Mouse (Mus musculus) MEL (cell line): ENCODE results near the gene Hic1. TPM values are rescaled to one million over a fixed set of nuclear protein-coding genes. Genes with fewer than 3 reads are reported as not detected.

ENCODE experiments used
- DNase-seq: peaks from one replicate; pipeline ENCODE4 v3.0.0; 2011; ENCODE audit warnings: low read depth, low spot score
- H3K27ac ChIP-seq: 2 replicates; pipeline ENCODE4 v1.5.1; 2012; ENCODE audit warnings: low read depth, mild to moderate bottlenecking, control low read depth, low read length, moderate library complexity; ENCODE audit not compliant: control insufficient read depth
- H3K27me3 ChIP-seq, 2 experiments: fragments of 150-350 bp in 1 of 2; sonication (generic) in 1 of 2; 2 replicates each; pipeline ENCODE4 v1.6.1; 2012; ENCODE audit warnings: low read length in 2 of 2, mild to moderate bottlenecking in 2 of 2, improper control_type of control experiment in 1 of 2, moderate library complexity in 1 of 2; ENCODE audit not compliant: insufficient read depth in 2 of 2, control insufficient read depth in 1 of 2
- H3K36me3 ChIP-seq, 2 experiments: 2 replicates each; pipeline ENCODE4 v1.6.1; 2012 to 2014; ENCODE audit warnings: low read length in 2 of 2, improper control_type of control experiment in 1 of 2, inconsistent platforms in 1 of 2, mild to moderate bottlenecking in 1 of 2; ENCODE audit not compliant: insufficient read depth in 2 of 2, control insufficient read depth in 1 of 2
- H3K4me1 ChIP-seq, 2 experiments: fragments of 150-350 bp in 1 of 2; sonication (generic) in 1 of 2; 2 replicates each; pipeline ENCODE4 v1.6.1; 2012; ENCODE audit warnings: low read length in 2 of 2, improper control_type of control experiment in 1 of 2, mild to moderate bottlenecking in 1 of 2; ENCODE audit not compliant: insufficient read depth in 2 of 2, control insufficient read depth in 1 of 2
- H3K4me3 ChIP-seq, 2 experiments: fragments of 150-350 bp in 1 of 2; sonication (generic) in 1 of 2; 2 replicates each; pipeline ENCODE4 v1.5.1; 2012; ENCODE audit warnings: low read depth in 2 of 2, low read length in 2 of 2, mild to moderate bottlenecking in 2 of 2, moderate library complexity in 2 of 2, control low read depth in 1 of 2, improper control_type of control experiment in 1 of 2; ENCODE audit not compliant: control insufficient read depth in 1 of 2, insufficient read depth in 1 of 2
- H3K79me2 ChIP-seq: 2 replicates; pipeline ENCODE4 v1.6.1; 2012; ENCODE audit warnings: mild to moderate bottlenecking, low read length, moderate library complexity; ENCODE audit not compliant: control insufficient read depth, poor library complexity, insufficient read depth
- H3K9ac ChIP-seq: 2 replicates; pipeline ENCODE4 v1.6.1; 2012; ENCODE audit warnings: low read depth, mild to moderate bottlenecking, control low read depth, low read length, moderate library complexity; ENCODE audit not compliant: control insufficient read depth, poor library complexity, severe bottlenecking
- H3K9me3 ChIP-seq: fragments of 150-350 bp; sonication (generic); replicated peaks from 2 replicates; pipeline ENCODE4 v1.6.1; 2012; ENCODE audit warnings: mild to moderate bottlenecking, low read length, improper control_type of control experiment, moderate library complexity; ENCODE audit not compliant: insufficient read depth
- CHD1 ChIP-seq: IDR thresholded peaks from 2 replicates; pipeline ENCODE4 v1.6.1; 2012; ENCODE audit warnings: low read depth, mild to moderate bottlenecking, inconsistent platforms, low read length, improper control_type of control experiment
- E2F4 ChIP-seq: IDR thresholded peaks from 2 replicates; pipeline ENCODE4 v1.6.1; 2011; ENCODE audit warnings: low read depth, low read length, improper control_type of control experiment, borderline replicate concordance
- EP300 ChIP-seq, 2 experiments: IDR thresholded peaks; 2 replicates each; pipeline ENCODE4 v1.6.1; 2011; ENCODE audit warnings: improper control_type of control experiment in 2 of 2, low read length in 2 of 2, low read depth in 1 of 2, mild to moderate bottlenecking in 1 of 2
- GATA1 ChIP-seq: IDR thresholded peaks from 2 replicates; pipeline ENCODE4 v1.6.1; 2011; ENCODE audit warnings: low read depth, low read length, improper control_type of control experiment
- HCFC1 ChIP-seq: IDR thresholded peaks from 2 replicates; pipeline ENCODE4 v1.6.1; 2012; ENCODE audit warnings: low read depth, mild to moderate bottlenecking, inconsistent platforms, low read length, improper control_type of control experiment, moderate library complexity
- JUND ChIP-seq: IDR thresholded peaks from 2 replicates; pipeline ENCODE4 v1.6.1; 2011; ENCODE audit warnings: low read depth, mild to moderate bottlenecking, improper control_type of control experiment, low read length
- MAX ChIP-seq: IDR thresholded peaks from 2 replicates; pipeline ENCODE4 v1.6.1; 2011; ENCODE audit warnings: low read length, improper control_type of control experiment
- MAZ ChIP-seq: IDR thresholded peaks from 2 replicates; pipeline ENCODE4 v1.6.1; 2012; ENCODE audit warnings: low read depth, mild to moderate bottlenecking, inconsistent platforms, low read length, improper control_type of control experiment
- MEF2A ChIP-seq: IDR thresholded peaks from 2 replicates; pipeline ENCODE4 v1.6.1; 2014; ENCODE audit warnings: low read depth, mild to moderate bottlenecking, inconsistent platforms, low read length, improper control_type of control experiment; ENCODE audit not compliant: poor library complexity, insufficient replicate concordance, severe bottlenecking; ENCODE audit errors: extremely low read depth
- MYB ChIP-seq: IDR thresholded peaks from 2 replicates; pipeline ENCODE4 v1.6.1; 2011; ENCODE audit warnings: mild to moderate bottlenecking, low read depth, low read length, improper control_type of control experiment
- NRF1 ChIP-seq: IDR thresholded peaks from 2 replicates; pipeline ENCODE4 v1.6.1; 2014; ENCODE audit warnings: low read depth, mild to moderate bottlenecking, inconsistent platforms, low read length, improper control_type of control experiment, moderate library complexity; ENCODE audit not compliant: poor library complexity, insufficient read depth, severe bottlenecking
- POLR2A ChIP-seq, 2 experiments: IDR thresholded peaks; 2 replicates each; pipeline ENCODE4 v1.6.1; 2011 to 2012; ENCODE audit warnings: low read length in 2 of 2, mild to moderate bottlenecking in 2 of 2, control low read depth in 1 of 2, improper control_type of control experiment in 1 of 2, low read depth in 1 of 2, moderate library complexity in 1 of 2; ENCODE audit not compliant: control insufficient read depth in 1 of 2, insufficient read depth in 1 of 2, poor library complexity in 1 of 2
- RAD21 ChIP-seq: IDR thresholded peaks from 2 replicates; pipeline ENCODE4 v1.6.1; 2011; ENCODE audit warnings: mild to moderate bottlenecking, low read depth, low read length, improper control_type of control experiment
- RCOR1 ChIP-seq: IDR thresholded peaks from 2 replicates; pipeline ENCODE4 v1.6.1; 2012; ENCODE audit warnings: low read depth, mild to moderate bottlenecking, inconsistent platforms, low read length, improper control_type of control experiment
- SIN3A ChIP-seq: IDR thresholded peaks from 2 replicates; pipeline ENCODE4 v1.6.1; 2012; ENCODE audit warnings: low read length, improper control_type of control experiment, inconsistent platforms
- TBP ChIP-seq: IDR thresholded peaks from 2 replicates; pipeline ENCODE4 v1.8.0; 2011; ENCODE audit warnings: low read depth, low read length, improper control_type of control experiment
- TCF12 ChIP-seq: IDR thresholded peaks from 2 replicates; pipeline ENCODE4 v1.6.1; 2014; ENCODE audit warnings: low read depth, mild to moderate bottlenecking, inconsistent platforms, low read length, improper control_type of control experiment, moderate library complexity
- UBTF ChIP-seq: IDR thresholded peaks from 2 replicates; pipeline ENCODE4 v1.6.1; 2012; ENCODE audit warnings: low read depth, mild to moderate bottlenecking, inconsistent platforms, low read length, improper control_type of control experiment, moderate library complexity, borderline replicate concordance; ENCODE audit not compliant: insufficient read depth
- ZC3H11A ChIP-seq: IDR thresholded peaks from 2 replicates; pipeline ENCODE4 v1.6.1; 2012; ENCODE audit warnings: low read depth, mild to moderate bottlenecking, inconsistent platforms, low read length, improper control_type of control experiment
- ZMIZ1 ChIP-seq: IDR thresholded peaks from 2 replicates; pipeline ENCODE4 v1.6.1; 2012; ENCODE audit warnings: low read depth, mild to moderate bottlenecking, inconsistent platforms, low read length, improper control_type of control experiment, moderate library complexity
- ZNF384 ChIP-seq: IDR thresholded peaks from 2 replicates; pipeline ENCODE4 v1.6.1; 2012; ENCODE audit warnings: low read depth, mild to moderate bottlenecking, inconsistent platforms, low read length, improper control_type of control experiment
- polyA plus RNA-seq, 2 experiments: library from polyadenylated mRNA; stranded (reverse) in 1 of 2; unstranded in 1 of 2; fragments of >175 nt in 1 of 2; fragments of >200 nt in 1 of 2; gene quantifications; 2 replicates each; pipeline versions ENCODE4 v1.2.1 to v1.2.4; 2012; ENCODE audit warnings: low replicate concordance in 2 of 2, low read depth in 1 of 2; ENCODE audit not compliant: insufficient read length in 2 of 2, insufficient read depth in 1 of 2, missing spikeins in 1 of 2
- total RNA-seq: library from RNA; depleted of rRNA; stranded (reverse); fragments of 300-350 nt; gene quantifications from 2 replicates; pipeline ENCODE4 v1.2.3, GENCODE M21; 2012

Hic1 gene
- total and polyA plus RNA-seq, 3 experiments = 18.2 to 18.8 TPM; not detected in 1

- no peak for DNase-seq
- Histone ChIP-seq H3K4me1 (no peaks in the 10 kb centered on the region), H3K9ac (no peak overlapping the region), H3K36me3 (no peaks in the 10 kb centered on the region), H3K27ac (no peak overlapping the region), H3K9me3 (no peaks in the 10 kb centered on the region), H3K27me3 (no peaks in the 10 kb centered on the region), H3K4me3 (no peak overlapping the region), H3K79me2 (no peaks in the 10 kb centered on the region)
- TF ChIP-seq EP300 (IDR thresholded peaks at IDR 0.05; ENCODE audit: low read depth in 1 of 2, low read length in 2 of 2) (no peak), TCF12 (no peak), ZNF384 (no peak), ZC3H11A (no peak), TBP (no peak), MYB (no peak), GATA1 (no peak), RCOR1 (no peak), SIN3A (no peak)
Observed at GRCm38 (mm10) chr11:75209363-75209762, 40.0 kb upstream of the Hic1 start.

DNA sequence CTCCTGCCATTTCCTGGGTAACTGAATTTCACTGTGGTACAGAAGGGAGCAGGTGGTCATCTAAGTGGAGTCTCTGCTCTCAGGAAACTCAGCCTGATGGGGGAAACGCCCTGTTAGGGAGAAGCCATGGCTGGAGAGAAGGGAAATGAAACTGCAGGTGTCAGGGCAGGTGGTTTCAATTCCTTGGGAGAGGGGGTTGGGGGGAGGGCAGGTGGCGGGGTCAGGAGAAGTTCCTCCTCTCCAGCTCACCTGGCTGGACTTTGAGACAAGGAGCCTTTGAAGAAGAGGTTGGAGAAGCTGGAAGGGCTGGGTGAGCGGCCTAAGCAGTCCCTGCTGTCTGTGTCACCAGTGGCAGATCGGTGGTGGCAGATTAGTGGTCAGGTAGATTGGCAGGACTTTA is 37.0 kb upstream of the Hic1 start:
- no peak overlapping the region for H3K4me3 ChIP-seq
- H3K36me3 ChIP-seq = no peaks in the 10 kb centered on the region
- no peaks in the 10 kb centered on the region for H3K79me2 ChIP-seq
- H3K27me3 ChIP-seq = no peaks in the 10 kb centered on the region
- no peaks in the 10 kb centered on the region for H3K9me3 ChIP-seq
- no peak for DNase-seq
- no peak for TF ChIP-seq CHD1
- TF ChIP-seq E2F4 = no peak
- no peak for TF ChIP-seq UBTF
- TF ChIP-seq POLR2A (IDR thresholded peaks at IDR 0.05; ENCODE audit: control insufficient read depth in 1 of 2, insufficient read depth in 1 of 2, low read depth in 1 of 2, low read length in 2 of 2, poor library complexity in 1 of 2) = no peak
- TF ChIP-seq MYB = no peak
- TF ChIP-seq MAX = no peak
- TF ChIP-seq NRF1 = no peak
- TF ChIP-seq MEF2A = no peak
- TF ChIP-seq MAZ = no peak
- no peak for TF ChIP-seq ZC3H11A
- TF ChIP-seq HCFC1 = no peak
- no peak for TF ChIP-seq JUND
- TF ChIP-seq ZNF384 = no peak
- no peak for TF ChIP-seq RAD21
- TF ChIP-seq ZMIZ1 = no peak
- no peak for TF ChIP-seq SIN3A
- no peaks in the 10 kb centered on the region; a peak in 1 of 4 replicates for H3K4me1 ChIP-seq
- no peak overlapping the region for H3K27ac ChIP-seq
- H3K9ac ChIP-seq = no peak overlapping the region
